Mouse (Mus musculus) cortical plate, adult 2 months (tissue): Measurements from ENCODE around the gene Slfn9.

Experiments
- CTCF ChIP-seq: fragments of 200-500 bp; IDR thresholded peaks from 2 replicates; pipeline ENCODE4 v1.5.1; 2011; ENCODE audit warnings: mild to moderate bottlenecking, control low read depth, low read length; ENCODE audit not compliant: insufficient read depth; ENCODE audit errors: extremely low read depth
- POLR2A ChIP-seq: fragments of 200-500 bp; IDR thresholded peaks from 2 replicates; pipeline ENCODE4 v1.6.1; 2011; ENCODE audit warnings: mild to moderate bottlenecking, low read length, control low read depth; ENCODE audit not compliant: insufficient read depth; ENCODE audit errors: extremely low read depth

DNA sequence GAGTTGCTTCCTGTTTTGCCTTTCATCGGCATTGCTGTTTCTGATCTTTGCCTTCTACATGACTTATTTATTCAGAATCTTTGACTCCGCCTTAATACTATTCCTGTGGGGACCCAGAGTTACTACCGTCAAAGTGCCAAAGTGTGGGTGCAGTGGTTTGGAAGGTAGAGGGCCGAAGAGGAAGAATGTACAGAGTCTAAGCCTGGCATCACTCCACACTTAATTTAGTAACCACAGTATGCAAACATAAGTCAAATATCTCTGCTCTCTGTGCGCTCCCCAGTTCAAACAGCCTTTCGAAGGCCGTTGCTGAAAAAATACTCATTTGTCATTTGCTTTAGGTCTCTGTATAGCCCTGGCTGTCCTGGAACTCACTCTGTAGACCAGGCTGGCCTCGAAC lies 29.4 kb downstream of the Slfn9 start:
- TF ChIP-seq CTCF = no peak
- TF ChIP-seq POLR2A = no peak
